Mouse (Mus musculus) intestine, embryonic 16.5 days (tissue): Measurements from ENCODE around the gene Kdr. TPM values are rescaled to one million over a fixed set of nuclear protein-coding genes. Genes with fewer than 3 reads are reported as not detected.

ENCODE experiments used
- ATAC-seq: fragments of 200-750 bp; cut with Nextera tagmentation; 2 replicates; pipeline ENCODE4 v1.8.0; 2017; ENCODE audit warnings: moderate TSS enrichment, moderate library complexity
- H3K27ac ChIP-seq: fragments of 300-500 bp; sonication (generic); 2 replicates; pipeline ENCODE4 v1.5.1; 2014; ENCODE audit warnings: mild to moderate bottlenecking, low read length
- H3K27me3 ChIP-seq: fragments of 300-500 bp; sonication (generic); replicated peaks from 2 replicates; pipeline ENCODE4 v1.6.1; 2014; ENCODE audit warnings: low read length, control low read depth, mixed read lengths; ENCODE audit not compliant: control insufficient read depth, insufficient read depth
- H3K36me3 ChIP-seq: fragments of 300-500 bp; sonication (generic); 2 replicates; pipeline ENCODE4 v1.6.1; 2014; ENCODE audit warnings: low read length, control low read depth; ENCODE audit not compliant: control insufficient read depth, insufficient read depth
- H3K4me1 ChIP-seq: fragments of 300-500 bp; sonication (generic); 2 replicates; pipeline ENCODE4 v1.6.1; 2014; ENCODE audit warnings: low read length, control low read depth, mixed read lengths; ENCODE audit not compliant: control insufficient read depth, insufficient read depth
- H3K4me2 ChIP-seq: fragments of 300-500 bp; sonication (generic); 2 replicates; pipeline ENCODE4 v1.6.1; 2014; ENCODE audit warnings: low read depth, low read length, control low read depth
- H3K4me3 ChIP-seq: fragments of 300-500 bp; sonication (generic); 2 replicates; pipeline ENCODE4 v1.5.1; 2014; ENCODE audit warnings: mild to moderate bottlenecking, low read length
- H3K9ac ChIP-seq: fragments of 300-500 bp; sonication (generic); 2 replicates; pipeline ENCODE4 v1.6.1; 2014; ENCODE audit warnings: low read depth, low read length
- H3K9me3 ChIP-seq: fragments of 300-500 bp; sonication (generic); 2 replicates; pipeline ENCODE4 v1.6.1; 2016; ENCODE audit warnings: low read length, control low read depth; ENCODE audit not compliant: control insufficient read depth
- WGBS: fragments of 180-500 bp; shearing (Covaris S2); extraction: QIAGEN DNeasy Blood & Tissue Kit; methylation state at CpG from one replicate; pipeline ENCODE4 v1.1.7; 2014; 5-methylcytosine and 5-hydroxymethylcytosine counted together
- polyA plus RNA-seq: library from polyadenylated mRNA; unstranded; fragments of >200 nt; fragmentation: Nextera tagmentation; extraction: Ambion mirVana; gene quantifications from 2 replicates; pipeline ENCODE4 v1.2.1, GENCODE M21; 2015

Gene Kdr
- polyA plus RNA-seq, 1 experiment from 2014 or later, result 19.6 TPM

- Histone ChIP-seq H3K9me3 (no peaks in the 10 kb centered on the region), H3K9ac (no peak overlapping the region), H3K4me3 (no peak overlapping the region), H3K36me3 (no peaks in the 10 kb centered on the region), H3K27me3 (no peaks in the 10 kb centered on the region), H3K27ac (no peak overlapping the region), H3K4me1 (no peaks in the 10 kb centered on the region), H3K4me2 (no peak overlapping the region)
- WGBS, result 89% methylated on average over 12 of the region's 12 CpGs
- no peak for ATAC-seq
Observed at GRCm38 (mm10) chr5:75962558-75962957, 15.7 kb downstream of the Kdr start.

- Histone ChIP-seq H3K4me1 (no peaks in the 10 kb centered on the region), H3K9ac (no peak overlapping the region), H3K27ac (no peak overlapping the region), H3K27me3 (no peaks in the 10 kb centered on the region), H3K4me2 (no peak overlapping the region), H3K4me3 (no peak overlapping the region), H3K36me3 (no peaks in the 10 kb centered on the region), H3K9me3 (no peaks in the 10 kb centered on the region)
- ATAC-seq, result no peak
- WGBS, result 75% methylated on average over 19 of the region's 19 CpGs
Observed at GRCm38 (mm10) chr5:75961741-75962469, 16.4 kb downstream of the Kdr start.

- no peaks in the 10 kb centered on the region for H3K9me3 ChIP-seq
- no peak for ATAC-seq
- no peaks in the 10 kb centered on the region for H3K36me3 ChIP-seq
- no peak overlapping the region for H3K9ac ChIP-seq
- no peak overlapping the region for H3K27ac ChIP-seq
- H3K4me2 ChIP-seq, result no peak overlapping the region
- H3K27me3 ChIP-seq, result no peaks in the 10 kb centered on the region
- no peaks in the 10 kb centered on the region for H3K4me1 ChIP-seq
- no peak overlapping the region for H3K4me3 ChIP-seq
- 79% methylated on average over 3 of the region's 3 CpGs for WGBS
Observed at GRCm38 (mm10) chr5:75959809-75960208, 18.4 kb downstream of the Kdr start.

- WGBS, result 73% methylated on average over 3 of the region's 3 CpGs
- Histone ChIP-seq H3K4me1 (no peaks in the 10 kb centered on the region), H3K36me3 (no peaks in the 10 kb centered on the region), H3K27ac (no peak overlapping the region), H3K9me3 (no peaks in the 10 kb centered on the region), H3K27me3 (no peaks in the 10 kb centered on the region), H3K4me2 (no peak overlapping the region), H3K4me3 (no peak overlapping the region), H3K9ac (no peak overlapping the region)
- no peak for ATAC-seq
Observed at GRCm38 (mm10) chr5:75956526-75956925, 21.7 kb downstream of the Kdr start.

GRCm38 (mm10) chr5:75955876-75956275 is 22.4 kb downstream of the Kdr start:
- Histone ChIP-seq H3K4me3 (no peak overlapping the region), H3K9ac (no peak overlapping the region), H3K27ac (no peak overlapping the region), H3K36me3 (no peaks in the 10 kb centered on the region), H3K4me1 (no peaks in the 10 kb centered on the region), H3K27me3 (no peaks in the 10 kb centered on the region), H3K4me2 (no peak overlapping the region), H3K9me3 (no peaks in the 10 kb centered on the region)
- 85% methylated on average over 9 of the region's 9 CpGs for WGBS
- ATAC-seq, result no peak

- H3K27ac ChIP-seq, result no peak overlapping the region
- no peak overlapping the region for H3K4me2 ChIP-seq
- ATAC-seq, result no peak
- H3K9ac ChIP-seq, result no peak overlapping the region
- no peak overlapping the region for H3K4me3 ChIP-seq
- H3K27me3 ChIP-seq, result no peaks in the 10 kb centered on the region
- no peaks in the 10 kb centered on the region for H3K36me3 ChIP-seq
- 86% methylated on average over 3 of the region's 3 CpGs for WGBS
- H3K4me1 ChIP-seq, result no peaks in the 10 kb centered on the region
- H3K9me3 ChIP-seq, result no peaks in the 10 kb centered on the region
Observed at GRCm38 (mm10) chr5:75954778-75955330, 23.4 kb downstream of the Kdr start.

GRCm38 (mm10) chr5:75954218-75954617 is 24.0 kb downstream of the Kdr start:
- Histone ChIP-seq H3K36me3 (no peaks in the 10 kb centered on the region), H3K27me3 (no peaks in the 10 kb centered on the region), H3K4me1 (no peaks in the 10 kb centered on the region), H3K9me3 (no peaks in the 10 kb centered on the region), H3K9ac (no peak overlapping the region), H3K27ac (no peak overlapping the region), H3K4me3 (no peak overlapping the region), H3K4me2 (no peak overlapping the region)
- 74% methylated on average over 3 of the region's 3 CpGs for WGBS
- no peak for ATAC-seq

- Histone ChIP-seq H3K4me2 (no peak overlapping the region), H3K9ac (no peak overlapping the region), H3K4me1 (no peaks in the 10 kb centered on the region), H3K27me3 (no peaks in the 10 kb centered on the region), H3K9me3 (no peaks in the 10 kb centered on the region), H3K4me3 (no peak overlapping the region), H3K27ac (no peak overlapping the region), H3K36me3 (no peaks in the 10 kb centered on the region)
- no peak for ATAC-seq
- WGBS, result 83% methylated on average over 8 of the region's 8 CpGs
Observed at GRCm38 (mm10) chr5:75952131-75952795, 26.0 kb downstream of the Kdr start.

GRCm38 (mm10) chr5:75950866-75951265 is 27.4 kb downstream of the Kdr start:
- no peaks in the 10 kb centered on the region for H3K9me3 ChIP-seq
- no peak overlapping the region for H3K9ac ChIP-seq
- H3K27ac ChIP-seq, result no peak overlapping the region
- no peaks in the 10 kb centered on the region for H3K4me1 ChIP-seq
- H3K27me3 ChIP-seq, result no peaks in the 10 kb centered on the region
- no peaks in the 10 kb centered on the region for H3K36me3 ChIP-seq
- WGBS, result 58% methylated on average over 2 of the region's 2 CpGs
- H3K4me2 ChIP-seq, result no peak overlapping the region
- no peak overlapping the region for H3K4me3 ChIP-seq
- no peak for ATAC-seq
